Mouse (Mus musculus) forebrain, embryonic 16.5 days (tissue): ENCODE results near the gene 6430571L13Rik. TPM values are rescaled to one million over a fixed set of nuclear protein-coding genes. Genes with fewer than 3 reads are reported as not detected.

Experiments used
- ATAC-seq: fragments of 200-750 bp; cut with Nextera tagmentation; 2 replicates; pipeline ENCODE4 v1.8.0; 2017; ENCODE audit warnings: mild to moderate bottlenecking, moderate library complexity
- H3K27ac ChIP-seq: fragments of 300-500 bp; sonication (generic); 2 replicates; pipeline ENCODE4 v1.5.1; 2014; ENCODE audit warnings: low read length, control low read depth
- H3K27me3 ChIP-seq: fragments of 300-500 bp; sonication (generic); replicated peaks from 2 replicates; pipeline ENCODE4 v1.6.1; 2014; ENCODE audit warnings: low read length; ENCODE audit not compliant: control insufficient read depth, insufficient read depth
- H3K36me3 ChIP-seq: fragments of 300-500 bp; sonication (generic); 2 replicates; pipeline ENCODE4 v1.6.1; 2014; ENCODE audit not compliant: control insufficient read depth, insufficient read depth
- H3K4me1 ChIP-seq: fragments of 300-500 bp; sonication (generic); replicated peaks from 2 replicates; pipeline ENCODE4 v1.6.1; 2014; ENCODE audit warnings: low read length; ENCODE audit not compliant: control insufficient read depth, insufficient read depth
- H3K4me2 ChIP-seq: fragments of 300-500 bp; sonication (generic); 2 replicates; pipeline ENCODE4 v1.6.1; 2014; ENCODE audit warnings: mild to moderate bottlenecking, low read length, control low read depth
- H3K4me3 ChIP-seq: fragments of 300-500 bp; sonication (generic); replicated peaks from 2 replicates; pipeline ENCODE4 v1.5.1; 2014; ENCODE audit warnings: mild to moderate bottlenecking, low read length, control low read depth
- H3K9ac ChIP-seq: fragments of 300-500 bp; sonication (generic); replicated peaks from 2 replicates; pipeline ENCODE4 v1.6.1; 2014; ENCODE audit warnings: low read depth, low read length, control low read depth
- H3K9me3 ChIP-seq: fragments of 300-500 bp; sonication (generic); 2 replicates; pipeline ENCODE4 v1.6.1; 2016; ENCODE audit warnings: low read length; ENCODE audit not compliant: control insufficient read depth
- WGBS: fragments of 180-500 bp; shearing (Covaris S2); extraction: QIAGEN DNeasy Blood & Tissue Kit; methylation state at CpG from one replicate; pipeline ENCODE4 v1.1.7; 2014; 5-methylcytosine and 5-hydroxymethylcytosine counted together
- polyA plus RNA-seq: library from polyadenylated mRNA; unstranded; fragments of >200 nt; fragmentation: Nextera tagmentation; extraction: Ambion mirVana; gene quantifications from 2 replicates; pipeline ENCODE4 v1.2.1, GENCODE M21; 2015

Gene 6430571L13Rik
- polyA plus RNA-seq, 1 experiment from 2014 or later = 5.4 TPM

GRCm38 (mm10) chr9:107368302-107368701 is 27.9 kb downstream of the 6430571L13Rik start:
- Histone ChIP-seq H3K27me3 (no peaks in the 10 kb centered on the region; the same call in 1 of the 2 replicates), H3K4me3 (no peak overlapping the region), H3K4me1 (no peaks in the 10 kb centered on the region), H3K36me3 (no peaks in the 10 kb centered on the region), H3K9me3 (no peaks in the 10 kb centered on the region), H3K4me2 (no peak overlapping the region), H3K27ac (no peak overlapping the region), H3K9ac (no peak overlapping the region)
- WGBS = 80% methylated on average over 1 of the region's 1 CpGs
- no peak for ATAC-seq

GRCm38 (mm10) chr9:107369270-107370105 is 29.1 kb downstream of the 6430571L13Rik start:
- no peak for ATAC-seq
- Histone ChIP-seq H3K4me1 (no peaks in the 10 kb centered on the region), H3K36me3 (no peaks in the 10 kb centered on the region), H3K9ac (no peak overlapping the region), H3K27me3 (peaks cover under 1% of the 10 kb centered on the region; the same call in 1 of the 2 replicates), H3K4me2 (no peak overlapping the region), H3K9me3 (no peaks in the 10 kb centered on the region), H3K4me3 (no peak overlapping the region), H3K27ac (no peak overlapping the region)
- WGBS = 36% methylated on average over 10 of the region's 10 CpGs

GRCm38 (mm10) chr9:107370106-107370463 is 29.7 kb downstream of the 6430571L13Rik start:
- ATAC-seq = no peak
- Histone ChIP-seq H3K4me3 (no peak overlapping the region), H3K36me3 (no peaks in the 10 kb centered on the region), H3K4me2 (no peak overlapping the region), H3K9ac (no peak overlapping the region), H3K4me1 (no peaks in the 10 kb centered on the region), H3K27ac (no peak overlapping the region), H3K27me3 (peaks cover 5% of the 10 kb centered on the region; the same call in 1 of the 2 replicates), H3K9me3 (no peaks in the 10 kb centered on the region)
- 11% methylated on average over 4 of the region's 4 CpGs for WGBS

- 62% methylated on average over 4 of the region's 4 CpGs for WGBS
- Histone ChIP-seq H3K27me3 (peaks cover 24% of the 10 kb centered on the region), H3K9me3 (no peaks in the 10 kb centered on the region), H3K4me2 (no peak overlapping the region), H3K36me3 (no peaks in the 10 kb centered on the region), H3K27ac (no peak overlapping the region), H3K9ac (no peak overlapping the region), H3K4me3 (no peak overlapping the region), H3K4me1 (peaks cover 4% of the 10 kb centered on the region; the same call in 1 of the 2 replicates)
- no peak for ATAC-seq
Observed at GRCm38 (mm10) chr9:107372441-107372840, 32.0 kb downstream of the 6430571L13Rik start.

GRCm38 (mm10) chr9:107374623-107375022 is 34.2 kb downstream of the 6430571L13Rik start:
- Histone ChIP-seq H3K36me3 (no peaks in the 10 kb centered on the region), H3K27ac (no peak overlapping the region), H3K4me1 (peaks cover 14% of the 10 kb centered on the region), H3K9me3 (no peaks in the 10 kb centered on the region), H3K4me2 (no peak overlapping the region), H3K9ac (no peak overlapping the region), H3K4me3 (no peak overlapping the region), H3K27me3 (peaks cover 37% of the 10 kb centered on the region)
- WGBS = 3% methylated on average over 8 of the region's 8 CpGs
- no peak for ATAC-seq

GRCm38 (mm10) chr9:107375451-107375850 is 35.0 kb downstream of the 6430571L13Rik start:
- Histone ChIP-seq H3K27me3 (peaks cover 45% of the 10 kb centered on the region), H3K36me3 (no peaks in the 10 kb centered on the region), H3K9ac (no peak overlapping the region), H3K4me3 (no peak overlapping the region), H3K4me2 (no peak overlapping the region), H3K4me1 (peaks cover 14% of the 10 kb centered on the region), H3K27ac (no peak overlapping the region), H3K9me3 (no peaks in the 10 kb centered on the region)
- ATAC-seq = no peak
- WGBS = 19% methylated on average over 5 of the region's 5 CpGs

- peak overlapping the region; percentile 48 for H3K4me3 ChIP-seq
- no peak overlapping the region for H3K27ac ChIP-seq
- peak; percentile 74 for ATAC-seq
- no peaks in the 10 kb centered on the region for H3K36me3 ChIP-seq
- peak overlapping the region; percentile 58 for H3K9ac ChIP-seq
- no peaks in the 10 kb centered on the region for H3K9me3 ChIP-seq
- H3K4me2 ChIP-seq = peak overlapping the region; percentile 83
- under 1% methylated on average over 35 of the region's 35 CpGs for WGBS
- peaks cover 17% of the 10 kb centered on the region for H3K4me1 ChIP-seq
- H3K27me3 ChIP-seq = peaks cover 68% of the 10 kb centered on the region
Observed at GRCm38 (mm10) chr9:107377961-107378512, 37.6 kb downstream of the 6430571L13Rik start.

- Histone ChIP-seq H3K27ac (no peak overlapping the region), H3K9me3 (no peaks in the 10 kb centered on the region)
- no peak for ATAC-seq
Observed at GRCm38 (mm10) chr9:107381723-107382122, 41.3 kb downstream of the 6430571L13Rik start.

GRCm38 (mm10) chr9:107384396-107384795 is 44.0 kb downstream of the 6430571L13Rik start:
- H3K4me1 ChIP-seq = 0 out of 2 replicates have a peak, but pooled peaks cover 3% of the 10 kb centered on the region
- H3K27me3 ChIP-seq = peaks cover 36% of the 10 kb centered on the region
- ATAC-seq = no peak
- no peaks in the 10 kb centered on the region for H3K36me3 ChIP-seq
- H3K9ac ChIP-seq = no peak overlapping the region
- H3K27ac ChIP-seq = no peak overlapping the region
- no peak overlapping the region for H3K4me2 ChIP-seq
- no peaks in the 10 kb centered on the region for H3K9me3 ChIP-seq
- 28% methylated on average over 3 of the region's 3 CpGs for WGBS
- no peak overlapping the region for H3K4me3 ChIP-seq

More at GRCm38 (mm10) chr9:107381723-107382122, 41.3 kb downstream of the 6430571L13Rik start:
- H3K4me2 ChIP-seq = no peak overlapping the region
- no peak overlapping the region for H3K9ac ChIP-seq
- peaks cover 52% of the 10 kb centered on the region for H3K27me3 ChIP-seq
- H3K36me3 ChIP-seq = no peaks in the 10 kb centered on the region
- H3K4me3 ChIP-seq = no peak overlapping the region
- peaks cover 13% of the 10 kb centered on the region for H3K4me1 ChIP-seq
- 3% methylated on average over 8 of the region's 8 CpGs for WGBS
